Mouse (Mus musculus) heart, embryonic 11.5 days (tissue): ENCODE data around the gene Gstt4. TPM values are rescaled to one million over a fixed set of nuclear protein-coding genes. Genes with fewer than 3 reads are reported as not detected.

Source experiments
- ATAC-seq: fragments of 200-750 bp; cut with Nextera tagmentation; replicated peaks from 2 replicates; pipeline ENCODE4 v1.8.0; 2017; ENCODE audit warnings: moderate library complexity; ENCODE audit not compliant: insufficient number of reproducible peaks, low FRiP score, low TSS enrichment
- H3K27ac ChIP-seq: fragments of 300-500 bp; sonication (generic); 2 replicates; pipeline ENCODE4 v1.5.1; 2014; ENCODE audit warnings: mild to moderate bottlenecking, low read depth, low read length
- H3K27me3 ChIP-seq: fragments of 300-500 bp; sonication (generic); 2 replicates; pipeline ENCODE4 v1.6.1; 2014; ENCODE audit warnings: mild to moderate bottlenecking, low read length, mixed read lengths; ENCODE audit not compliant: control insufficient read depth, insufficient read depth
- H3K36me3 ChIP-seq: fragments of 300-500 bp; sonication (generic); 2 replicates; pipeline ENCODE4 v1.6.1; 2014; ENCODE audit warnings: mild to moderate bottlenecking, low read length, moderate library complexity, mixed read lengths; ENCODE audit not compliant: control insufficient read depth, insufficient read depth
- H3K4me1 ChIP-seq: fragments of 300-500 bp; sonication (generic); 2 replicates; pipeline ENCODE4 v1.6.1; 2014; ENCODE audit warnings: low read length; ENCODE audit not compliant: control insufficient read depth, insufficient read depth
- H3K4me2 ChIP-seq: fragments of 300-500 bp; sonication (generic); 2 replicates; pipeline ENCODE4 v1.6.1; 2014; ENCODE audit warnings: mild to moderate bottlenecking, moderate library complexity
- H3K4me3 ChIP-seq: fragments of 300-500 bp; sonication (generic); 2 replicates; pipeline ENCODE4 v1.5.1; 2014; ENCODE audit warnings: low read depth, low read length
- H3K9ac ChIP-seq: fragments of 300-500 bp; sonication (generic); 2 replicates; pipeline ENCODE4 v1.6.1; 2014; ENCODE audit warnings: mild to moderate bottlenecking, low read depth, low read length, moderate library complexity
- H3K9me3 ChIP-seq: fragments of 300-500 bp; sonication (generic); replicated peaks from 2 replicates; pipeline ENCODE4 v1.6.1; 2016; ENCODE audit warnings: low read length; ENCODE audit not compliant: control insufficient read depth
- WGBS: fragments of 180-500 bp; shearing (Covaris S2); extraction: QIAGEN DNeasy Blood & Tissue Kit; methylation state at CpG from one replicate; pipeline ENCODE4 v1.1.7; 2014; ENCODE audit not compliant: insufficient replicate concordance; 5-methylcytosine and 5-hydroxymethylcytosine counted together
- polyA plus RNA-seq: library from polyadenylated mRNA; unstranded; fragments of >200 nt; fragmentation: Nextera tagmentation; extraction: Ambion mirVana; gene quantifications from 2 replicates; pipeline ENCODE4 v1.2.1, GENCODE M21; 2014

Gstt4 gene
- polyA plus RNA-seq, 1 experiment from 2014 or later, result not detected

DNA sequence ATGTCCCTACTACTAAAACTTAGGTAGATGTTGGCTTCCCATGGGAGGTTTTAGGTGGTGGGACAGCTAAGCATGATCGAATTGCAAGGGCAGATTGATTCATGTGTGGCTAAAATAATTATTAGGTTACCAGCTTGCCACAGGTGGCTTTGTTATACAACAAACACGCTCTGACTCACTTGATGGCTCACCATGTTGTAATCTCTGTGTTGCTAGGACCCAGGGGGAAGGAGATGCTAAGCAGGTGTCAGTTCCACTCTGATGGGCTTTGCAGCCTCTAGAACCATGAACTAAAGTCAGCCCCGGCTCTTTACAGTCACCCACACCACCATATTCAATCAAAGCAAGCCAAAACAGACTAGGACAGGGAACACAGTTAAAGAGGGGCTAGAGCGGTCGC lies 2.5 kb downstream of the Gstt4 start:
- H3K9me3 ChIP-seq, result 0 out of 2 replicates have a peak, but pooled peaks cover 3% of the 10 kb centered on the region
- no peak overlapping the region for H3K9ac ChIP-seq
- no peak overlapping the region for H3K4me2 ChIP-seq
- no peaks in the 10 kb centered on the region for H3K4me1 ChIP-seq
- WGBS, result 79% methylated on average over 5 of the region's 5 CpGs
- H3K4me3 ChIP-seq, result no peak overlapping the region
- no peaks in the 10 kb centered on the region for H3K27me3 ChIP-seq
- H3K27ac ChIP-seq, result no peak overlapping the region
- no peaks in the 10 kb centered on the region for H3K36me3 ChIP-seq
- no peak for ATAC-seq

DNA sequence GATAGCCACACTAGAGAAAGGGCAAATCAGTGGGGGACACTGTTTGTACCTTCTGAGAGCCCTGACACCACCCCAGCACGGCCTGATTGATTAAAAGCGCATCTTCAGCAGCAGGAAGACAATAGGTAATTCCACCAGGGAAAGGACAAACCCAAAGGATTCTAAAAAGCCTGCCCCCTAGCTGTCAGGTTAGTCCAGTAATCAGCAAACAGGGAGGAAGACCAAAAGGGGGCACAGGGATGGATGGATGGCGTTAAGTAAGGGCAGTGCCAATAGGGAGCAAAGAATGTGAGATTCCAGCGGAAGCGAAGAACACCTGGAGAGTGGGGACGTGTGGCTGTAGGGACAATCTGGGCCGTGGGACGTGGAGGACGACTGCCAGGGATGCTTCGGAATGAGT lies 3.7 kb downstream of the Gstt4 start:
- Histone ChIP-seq H3K9ac (no peak overlapping the region), H3K4me2 (no peak overlapping the region), H3K9me3 (0 out of 2 replicates have a peak, but pooled peaks cover 3% of the 10 kb centered on the region), H3K27ac (no peak overlapping the region), H3K4me3 (no peak overlapping the region), H3K27me3 (no peaks in the 10 kb centered on the region), H3K36me3 (no peaks in the 10 kb centered on the region), H3K4me1 (no peaks in the 10 kb centered on the region)
- WGBS, result 50% methylated on average over 10 of the region's 10 CpGs
- ATAC-seq, result no peak

DNA sequence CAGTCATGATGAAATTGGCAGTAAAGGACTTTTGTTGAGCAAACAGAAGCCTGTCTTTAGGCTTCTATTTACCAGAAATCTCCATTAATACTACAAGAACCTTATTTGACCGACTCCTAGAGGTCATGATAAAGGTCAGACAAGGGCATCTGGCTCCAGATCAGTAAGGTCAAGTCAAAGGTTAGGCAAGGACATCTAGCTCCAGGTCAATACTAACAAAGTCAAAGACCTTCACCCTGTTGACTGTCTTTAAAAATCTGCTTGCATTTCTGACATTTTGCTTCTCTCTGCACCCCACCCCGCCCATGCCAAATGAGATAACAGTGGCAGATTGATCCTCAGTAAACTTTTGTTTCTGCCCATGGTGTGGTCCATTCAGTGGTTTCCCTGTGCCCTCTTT lies 18.1 kb downstream of the Gstt4 start:
- Histone ChIP-seq H3K4me2 (no peak overlapping the region), H3K27ac (no peak overlapping the region), H3K4me1 (no peaks in the 10 kb centered on the region), H3K36me3 (no peaks in the 10 kb centered on the region), H3K4me3 (no peak overlapping the region), H3K9ac (no peak overlapping the region), H3K9me3 (no peaks in the 10 kb centered on the region), H3K27me3 (peaks cover 2% of the 10 kb centered on the region; the same call in 1 of the 2 replicates)
- WGBS, result 62% methylated on average over 2 of the region's 2 CpGs
- ATAC-seq, result no peak

DNA sequence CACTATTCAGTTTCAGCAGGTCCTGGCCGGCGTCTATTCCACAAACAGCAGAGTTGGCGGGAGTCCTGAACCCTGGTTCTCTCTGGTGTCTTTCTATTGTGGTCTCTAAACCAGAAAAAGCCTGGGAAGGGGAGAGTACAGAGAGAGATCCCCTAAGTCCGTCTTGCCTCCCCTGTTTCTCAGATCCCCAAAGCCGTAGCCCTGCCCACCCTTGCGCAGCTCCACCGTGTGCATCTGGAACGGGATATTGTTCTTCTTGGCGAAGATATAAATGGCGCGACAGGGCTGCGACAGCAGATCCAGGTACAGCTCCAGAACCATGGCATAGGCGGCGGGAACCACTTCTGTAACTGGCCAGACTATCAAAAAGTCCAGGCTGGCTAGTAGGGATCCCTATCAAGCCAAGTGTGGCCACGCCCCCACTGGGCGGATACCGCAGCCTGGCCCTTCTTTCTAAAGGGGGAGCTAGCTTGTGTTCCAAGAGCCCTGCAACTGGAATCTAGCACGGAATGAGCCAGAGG lies 24.1 kb downstream of the Gstt4 start, which contains the start of gene Gstt1:
TSS of gene Gstt1 (minus strand) at position 409 of the 521 bp plus-strand sequence.
- ATAC-seq, result 0 out of 2 replicates have a peak, but pooled peaks have one; percentile 37
- Histone ChIP-seq H3K27me3 (peaks cover 8% of the 10 kb centered on the region), H3K27ac (no peak within 1 kb of the TSS), H3K4me2 (peak within 1 kb of the TSS; percentile 95), H3K9me3 (no peaks in the 10 kb centered on the region), H3K4me3 (peak within 1 kb of the TSS; percentile 53), H3K36me3 (no peaks in the 10 kb centered on the region), H3K9ac (peak within 1 kb of the TSS; percentile 59), H3K4me1 (peaks cover 9% of the 10 kb centered on the region)
- WGBS, result 2% methylated on average over 18 of the region's 18 CpGs

DNA sequence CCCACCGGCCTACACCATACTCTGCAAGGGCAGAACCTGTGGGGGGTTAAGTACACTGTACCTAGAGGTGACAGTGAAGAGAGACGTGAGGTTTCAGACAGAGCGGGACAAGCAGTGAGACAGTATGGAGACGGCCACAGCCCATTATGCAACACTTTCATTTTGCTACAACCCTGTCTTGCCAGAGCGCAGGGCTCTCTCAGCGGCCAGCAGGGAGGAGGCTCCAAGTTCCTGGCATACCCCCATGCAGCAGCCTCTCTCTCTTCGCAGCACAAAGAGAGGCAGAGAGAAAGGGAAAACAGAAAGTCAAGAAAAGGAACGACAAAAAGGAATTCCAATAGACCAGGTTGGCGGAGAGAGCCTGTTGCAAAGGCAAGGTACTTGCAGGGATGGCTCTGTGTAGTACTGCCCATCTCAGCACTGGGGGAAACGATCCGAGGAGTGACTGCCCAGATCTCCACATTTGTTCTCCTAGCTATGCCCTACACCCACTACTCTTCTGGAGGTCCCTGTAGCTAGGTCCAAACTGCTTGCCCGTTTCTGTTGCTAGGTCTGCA lies 24.6 kb downstream of the Gstt4 start:
- WGBS, result under 1% methylated on average over 12 of the region's 12 CpGs
- Histone ChIP-seq H3K9ac (peak overlapping the region; percentile 59), H3K36me3 (no peaks in the 10 kb centered on the region), H3K4me1 (peaks cover 9% of the 10 kb centered on the region), H3K27me3 (peaks cover 8% of the 10 kb centered on the region), H3K27ac (no peak overlapping the region), H3K4me2 (peak overlapping the region; percentile 95), H3K9me3 (no peaks in the 10 kb centered on the region), H3K4me3 (peak overlapping the region; percentile 53)
- ATAC-seq, result peak; percentile 60; the same call in 1 of the 2 replicates

DNA sequence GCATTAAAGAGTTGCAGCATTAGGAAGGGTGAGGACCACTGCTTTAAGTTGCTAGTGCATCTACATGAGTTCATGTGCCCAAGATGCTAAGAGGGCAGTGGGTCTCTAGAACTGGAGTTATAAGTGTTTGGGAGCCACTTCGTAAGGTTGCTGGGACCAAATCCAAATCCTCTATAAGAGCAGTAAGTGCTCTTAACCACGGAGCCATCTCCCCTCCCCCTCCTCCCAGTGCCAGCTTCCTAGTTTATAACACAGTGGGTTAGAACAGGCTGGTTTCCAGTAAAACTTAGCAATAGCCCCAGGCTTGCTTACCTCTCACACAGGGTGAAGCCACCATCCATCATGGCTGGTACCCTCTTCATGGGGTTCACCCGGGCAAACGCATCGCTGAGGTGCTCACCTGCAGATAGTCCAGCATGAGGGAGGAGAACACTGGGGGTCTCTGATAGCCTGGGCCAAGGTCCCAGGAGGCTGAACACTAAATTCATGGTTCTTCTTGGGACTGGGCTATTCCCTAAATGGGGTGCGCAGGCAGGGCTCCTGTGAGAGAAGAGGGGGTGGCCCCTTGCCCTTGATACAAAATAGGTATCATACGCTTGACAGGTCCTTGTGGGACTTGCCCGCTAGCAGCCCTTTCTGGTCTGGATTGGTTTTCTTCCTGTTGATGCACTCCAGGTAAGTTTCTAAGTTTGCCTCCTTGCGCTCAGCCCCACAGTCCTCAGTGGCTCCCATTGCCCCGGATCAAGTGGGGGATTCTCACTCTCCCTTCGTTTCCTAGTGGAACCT lies 25.4 kb downstream of the Gstt4 start:
- H3K9ac ChIP-seq, result no peak overlapping the region; the same call in 1 of the 2 replicates
- WGBS, result 33% methylated on average over 11 of the region's 11 CpGs
- ATAC-seq, result no peak
- peaks cover 9% of the 10 kb centered on the region for H3K4me1 ChIP-seq
- peak overlapping the region; percentile 53 for H3K4me3 ChIP-seq
- peak overlapping the region; percentile 95 for H3K4me2 ChIP-seq
- H3K27ac ChIP-seq, result no peak overlapping the region
- H3K36me3 ChIP-seq, result no peaks in the 10 kb centered on the region
- no peaks in the 10 kb centered on the region for H3K9me3 ChIP-seq
- H3K27me3 ChIP-seq, result peaks cover 8% of the 10 kb centered on the region

DNA sequence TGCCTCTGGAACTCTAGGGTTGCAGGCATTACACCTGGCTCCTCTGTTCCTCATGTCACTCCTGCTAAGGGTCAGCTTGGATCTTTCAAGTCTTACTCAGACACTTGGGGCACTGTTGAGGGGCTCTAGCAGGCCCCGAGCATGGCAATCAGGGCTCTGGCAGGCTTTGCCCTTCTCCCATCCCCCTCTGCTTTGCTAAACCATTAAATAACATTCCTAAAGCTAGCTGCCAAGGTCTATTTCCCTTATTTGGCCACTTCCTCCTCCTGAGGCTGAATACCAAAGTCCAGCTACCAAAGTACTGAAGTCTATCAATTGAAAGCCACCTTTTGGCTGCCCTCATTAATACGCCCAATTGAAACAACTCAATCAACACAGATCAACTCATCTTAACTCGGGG lies 27.5 kb downstream of the Gstt4 start:
- no peak for ATAC-seq
- Histone ChIP-seq H3K27me3 (peaks cover 8% of the 10 kb centered on the region), H3K36me3 (no peaks in the 10 kb centered on the region), H3K9me3 (no peaks in the 10 kb centered on the region), H3K9ac (no peak overlapping the region), H3K4me1 (peaks cover 9% of the 10 kb centered on the region), H3K4me3 (no peak overlapping the region), H3K4me2 (no peak overlapping the region), H3K27ac (no peak overlapping the region)
- WGBS, result 35% methylated on average over 3 of the region's 3 CpGs

DNA sequence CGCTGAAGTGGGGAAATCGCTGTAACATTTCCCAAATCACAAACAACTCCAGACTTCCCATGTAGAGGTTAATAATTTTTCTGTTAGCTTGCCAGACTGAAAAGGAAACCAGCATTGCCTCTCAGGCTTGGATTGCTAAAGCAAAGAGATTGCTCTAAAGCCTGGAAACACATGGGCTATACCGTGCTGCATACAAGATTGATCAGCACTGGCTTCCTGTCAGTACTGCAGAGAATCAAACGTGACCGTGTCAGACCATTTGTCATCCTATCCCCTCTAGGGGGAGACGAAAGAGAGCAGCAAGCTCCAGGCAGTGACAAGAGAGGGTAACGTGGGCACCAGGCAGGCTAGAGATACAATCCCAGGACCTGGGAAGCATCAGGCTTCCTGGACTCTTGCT lies 31.6 kb downstream of the Gstt4 start:
- Histone ChIP-seq H3K4me1 (no peaks in the 10 kb centered on the region), H3K4me2 (no peak overlapping the region), H3K36me3 (no peaks in the 10 kb centered on the region), H3K9ac (no peak overlapping the region), H3K4me3 (no peak overlapping the region), H3K27me3 (no peaks in the 10 kb centered on the region), H3K27ac (no peak overlapping the region), H3K9me3 (no peaks in the 10 kb centered on the region)
- ATAC-seq, result no peak
- WGBS, result 20% methylated on average over 7 of the region's 7 CpGs
